Mouse (Mus musculus) right cerebral cortex, adult 18-20 months (tissue): ENCODE measurements at regions not wholly inside any gene's neighbourhood (a gene's known extent, or its start where the extent isn't known, plus 50 kb on each side); places are given as distances from the start of the nearest gene placed in this dataset.

ENCODE experiments used
- DNase-seq: peaks from one replicate; pipeline ENCODE4 v3.0.0; 2022; ENCODE audit warnings: mixed read lengths

DNA sequence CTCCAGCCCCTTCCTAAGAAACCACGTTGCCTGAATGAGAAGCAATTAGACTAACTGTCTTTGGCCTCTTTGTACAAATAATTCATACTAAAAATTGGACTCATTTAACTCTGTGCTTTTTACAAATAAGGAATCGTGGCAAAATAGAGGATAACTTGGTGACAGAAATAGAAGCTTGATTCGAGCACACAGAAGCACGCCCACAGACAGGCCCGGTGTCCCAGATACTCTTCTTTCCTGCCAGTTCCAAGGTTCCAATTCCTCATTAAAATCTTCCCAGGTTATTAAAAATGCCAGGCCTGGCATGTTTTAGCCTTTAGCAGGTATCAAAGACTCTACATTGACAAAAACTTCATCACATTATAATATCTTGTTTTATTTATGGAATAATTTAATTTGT, 96.2 kb upstream of the Rxylt1 start:
- DNase-seq = peak; percentile 61

DNA sequence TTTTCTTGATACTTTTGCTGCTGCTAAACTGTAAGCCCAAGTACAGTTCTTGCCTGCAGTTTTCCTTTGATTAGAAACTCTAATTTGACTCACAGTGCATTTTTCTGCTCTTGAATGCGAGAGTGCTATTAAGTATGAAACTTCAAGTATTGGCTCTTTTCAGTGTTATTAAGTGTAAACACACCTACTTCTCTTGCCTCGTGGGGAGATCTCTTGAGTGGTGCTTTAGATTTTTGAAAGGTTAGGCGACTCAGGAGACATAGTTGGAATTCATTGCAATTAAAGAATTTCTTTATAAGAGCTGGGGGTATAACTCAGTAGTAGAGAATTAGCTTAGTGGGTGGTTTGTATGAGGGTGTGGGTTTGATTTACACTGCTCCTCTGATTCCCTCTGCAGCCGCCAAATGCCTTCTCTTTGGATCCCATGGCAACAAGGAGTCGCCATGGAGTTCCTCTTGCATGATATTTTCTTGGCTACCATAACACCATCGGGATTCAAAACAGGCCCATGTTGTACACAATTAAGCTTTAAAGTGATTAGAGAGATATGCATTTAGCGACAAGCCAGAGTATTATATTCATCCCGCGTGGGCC, 88.1 kb upstream of the Rxylt1 start:
- peak; percentile 8 for DNase-seq

DNA sequence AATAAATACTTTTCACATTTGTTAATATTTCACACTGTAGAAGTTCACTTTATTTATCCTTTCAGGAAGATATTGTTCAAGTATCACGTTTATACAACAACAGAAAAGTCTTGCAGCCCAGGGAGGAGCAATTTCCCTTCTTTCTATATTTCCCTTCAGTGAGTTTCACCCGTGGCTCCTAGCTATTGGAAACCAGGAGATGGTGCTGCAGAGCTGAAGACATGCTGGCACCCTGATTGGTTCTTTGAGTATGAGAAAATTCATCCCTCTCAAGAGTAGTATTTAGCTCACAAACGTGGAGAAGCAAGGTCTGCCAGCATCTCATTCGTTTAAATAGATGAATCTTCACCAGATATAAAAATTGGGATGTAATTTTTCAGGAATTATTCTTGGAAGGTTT, 85.9 kb upstream of the Rxylt1 start:
- peak; percentile 31 for DNase-seq

DNA sequence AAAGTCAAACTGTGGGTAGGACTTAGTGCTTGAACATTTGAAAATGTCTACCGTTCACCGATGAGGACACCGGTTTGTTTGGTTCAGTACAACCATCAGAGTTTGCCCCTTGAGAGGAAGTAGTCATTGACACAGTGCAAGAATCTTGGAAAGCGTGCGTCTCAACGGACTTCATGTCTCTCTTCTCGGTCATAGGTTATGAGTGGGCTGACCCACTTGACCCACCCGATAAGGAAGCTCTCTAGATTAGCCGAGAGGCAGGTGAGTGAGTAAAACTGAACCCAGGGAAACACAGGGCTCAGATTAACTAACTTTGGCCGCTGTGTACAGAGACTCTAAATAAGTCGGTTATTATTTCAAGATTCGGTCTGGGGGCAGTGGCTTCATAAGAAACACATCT, 51.9 kb upstream of the Rxylt1 start:
- no peak for DNase-seq

DNA sequence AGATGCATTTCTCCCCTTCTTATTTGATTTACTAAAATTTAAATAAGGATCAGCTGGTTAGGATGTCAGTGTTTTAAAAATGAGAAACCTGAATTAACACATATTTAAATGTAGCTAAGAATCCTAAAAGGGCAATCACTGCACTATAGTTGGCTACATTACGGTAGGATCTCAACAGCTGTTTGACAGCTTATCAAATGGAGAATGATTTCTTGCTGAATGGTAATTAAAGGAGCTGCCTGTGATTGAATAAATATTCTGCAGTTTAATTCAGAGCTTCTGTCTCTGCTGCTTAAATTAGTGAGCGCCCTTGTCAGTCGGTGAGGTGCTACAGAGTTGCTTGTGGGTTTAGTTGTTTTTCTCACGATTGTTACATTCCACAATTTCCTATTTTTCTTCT, 51.4 kb upstream of the Rxylt1 start:
- DNase-seq = no peak
